In genomic region chr7:129591371-129592131, GRCm38 (mm10) we compare ENCODE assay signal across 8 mouse cellular contexts. TPM values are rescaled to one million over a fixed set of nuclear protein-coding genes. Genes with fewer than 3 reads are reported as not detected.
DNase-seq lines count a peak whose midpoint lies in the region; ATAC-seq and TF ChIP-seq lines count a peak whose summit lies in the region.

Gene Wdr11 (plus strand): TSS chr7:129591863.

- no peaks in the 10 kb centered on the region for H3K4me1 ChIP-seq in ES-Bruce4 (ENCODE audit: control insufficient read depth, insufficient read depth, low read length)
- peaks cover 21% of the 10 kb centered on the region for H3K4me1 ChIP-seq in forebrain, embryonic 13.5 days
- peaks cover 3% of the 10 kb centered on the region; the same call in 1 of the 2 replicates for H3K4me1 ChIP-seq in liver, postnatal 0 days (ENCODE audit: insufficient read depth)
- H3K4me1 ChIP-seq in neural tube, embryonic 14.5 days (ENCODE audit: control insufficient read depth, insufficient read depth, low read length) = no peaks in the 10 kb centered on the region

- peak within 1 kb of the TSS; percentile 61 for H3K4me2 ChIP-seq in forebrain, embryonic 13.5 days
- H3K4me2 ChIP-seq in liver, postnatal 0 days (ENCODE audit: low read depth, low read length) = peak within 1 kb of the TSS; percentile 71
- peak within 1 kb of the TSS; percentile 73 for H3K4me2 ChIP-seq in neural tube, embryonic 14.5 days (ENCODE audit: low read depth, low read length)

- TF ChIP-seq EP300 in ES-Bruce4 (IDR thresholded peaks at IDR 0.05; ENCODE audit: insufficient read depth, low read depth, low read length) = no peak
- 0 out of 2 replicates have a peak, but pooled peaks have one; percentile 20 for TF ChIP-seq EP300 in liver, postnatal 0 days (IDR thresholded peaks at IDR 0.05; ENCODE audit: low read depth)

- H3K36me3 ChIP-seq in ES-Bruce4 (ENCODE audit: control insufficient read depth, insufficient read depth, low read length, poor library complexity, severe bottlenecking) = no peaks in the 10 kb centered on the region
- H3K36me3 ChIP-seq in forebrain, embryonic 13.5 days (ENCODE audit: poor library complexity, severe bottlenecking) = peaks cover 4% of the 10 kb centered on the region; the same call in 1 of the 2 replicates
- 0 out of 2 replicates have a peak, but pooled peaks cover 3% of the 10 kb centered on the region for H3K36me3 ChIP-seq in liver, postnatal 0 days (replicated peaks; ENCODE audit: insufficient read depth, low read length)
- H3K36me3 ChIP-seq in neural tube, embryonic 14.5 days (ENCODE audit: control insufficient read depth, insufficient read depth, low read length) = no peaks in the 10 kb centered on the region

- TF ChIP-seq POLR2A in ES-Bruce4 (IDR thresholded peaks at IDR 0.05; ENCODE audit: insufficient read depth, low read length) = no peak

- H3K9ac ChIP-seq in ES-Bruce4 (ENCODE audit: low read depth, poor library complexity, severe bottlenecking) = peak within 1 kb of the TSS; percentile 53
- H3K9ac ChIP-seq in forebrain, embryonic 13.5 days = peak within 1 kb of the TSS; percentile 88
- peak within 1 kb of the TSS; percentile 83 for H3K9ac ChIP-seq in liver, postnatal 0 days (replicated peaks)
- peak within 1 kb of the TSS; percentile 84 for H3K9ac ChIP-seq in neural tube, embryonic 14.5 days (replicated peaks; ENCODE audit: low read depth, low read length)

- intact Hi-C loops in heart, postnatal 10 days (cut with DNase I) = no loop called here

- H3K27ac ChIP-seq in ES-Bruce4 (ENCODE audit: insufficient read depth, low read length) = peak within 1 kb of the TSS; percentile 41; the same call in 1 of the 2 replicates
- peak within 1 kb of the TSS; percentile 84 for H3K27ac ChIP-seq in forebrain, embryonic 13.5 days
- H3K27ac ChIP-seq in liver, postnatal 0 days (ENCODE audit: low read depth) = peak within 1 kb of the TSS; percentile 92
- peak within 1 kb of the TSS; percentile 88 for H3K27ac ChIP-seq in neural tube, embryonic 14.5 days (ENCODE audit: low read depth, low read length)

- peak within 1 kb of the TSS; percentile 83 for H3K4me3 ChIP-seq in ES-Bruce4 (ENCODE audit: low read depth, low read length)
- peak within 1 kb of the TSS; percentile 85 for H3K4me3 ChIP-seq in forebrain, embryonic 13.5 days
- H3K4me3 ChIP-seq in liver, postnatal 0 days (ENCODE audit: low read depth, low read length) = peak within 1 kb of the TSS; percentile 73
- peak within 1 kb of the TSS; percentile 76 for H3K4me3 ChIP-seq in neural tube, embryonic 14.5 days (ENCODE audit: low read depth, low read length)

- WGBS in forebrain, embryonic 13.5 days = 3% methylated on average over 37 of the region's 37 CpGs
- 3% methylated on average over 37 of the region's 37 CpGs for WGBS in large intestine, adult 2 months
- 3% methylated on average over 37 of the region's 37 CpGs for WGBS in liver, postnatal 0 days (ENCODE audit: insufficient replicate concordance)
- 3% methylated on average over 37 of the region's 37 CpGs for WGBS in neural tube, embryonic 14.5 days

- TF ChIP-seq CTCF in ES-Bruce4 (IDR thresholded peaks at IDR 0.05; ENCODE audit: low read depth, low read length) = no peak
- TF ChIP-seq CTCF in liver, postnatal 0 days (IDR thresholded peaks at IDR 0.05; ENCODE audit: low read depth) = no peak

- DNase-seq in heart, postnatal 10 days = peak; percentile 86 to 90
- peak; percentile 63 for DNase-seq in large intestine, adult 2 months (ENCODE audit: low read depth, low spot score)
- peak; percentile 80 for DNase-seq in liver, postnatal 0 days
- peak; percentile 79 for DNase-seq in testis, postnatal 10 days (ENCODE audit: low spot score)

- no peaks in the 10 kb centered on the region for H3K27me3 ChIP-seq in ES-Bruce4 (ENCODE audit: control insufficient read depth, insufficient read depth, low read length, poor library complexity, severe bottlenecking)
- H3K27me3 ChIP-seq in forebrain, embryonic 13.5 days = peaks cover 9% of the 10 kb centered on the region; the same call in 1 of the 2 replicates
- H3K27me3 ChIP-seq in liver, postnatal 0 days (ENCODE audit: insufficient read depth, low read length) = no peaks in the 10 kb centered on the region
- H3K27me3 ChIP-seq in neural tube, embryonic 14.5 days (ENCODE audit: control insufficient read depth, insufficient read depth, low read length) = no peaks in the 10 kb centered on the region

- H3K9me3 ChIP-seq in ES-Bruce4 (replicated peaks; ENCODE audit: control insufficient read depth, insufficient read depth, low read length, poor library complexity, severe bottlenecking) = no peaks in the 10 kb centered on the region
- H3K9me3 ChIP-seq in forebrain, embryonic 13.5 days (replicated peaks) = no peaks in the 10 kb centered on the region
- H3K9me3 ChIP-seq in liver, postnatal 0 days (ENCODE audit: low read length) = no peaks in the 10 kb centered on the region
- H3K9me3 ChIP-seq in neural tube, embryonic 14.5 days (ENCODE audit: control insufficient read depth, low read length) = no peaks in the 10 kb centered on the region

- peak; percentile 89 for ATAC-seq in cerebellum, adult (ENCODE audit: insufficient number of reproducible peaks, low FRiP score, low TSS enrichment)
- ATAC-seq in forebrain, embryonic 13.5 days = peak; percentile 91
- ATAC-seq in liver, postnatal 0 days = peak; percentile 93
- peak; percentile 86 for ATAC-seq in neural tube, embryonic 14.5 days (ENCODE audit: low read depth)

RNA-seq across cellular contexts. Expression of gene Wdr11, which starts in this region (rescaled TPM):
- polyA plus RNA-seq in ES-Bruce4 (2011; ENCODE audit: insufficient read depth, insufficient read length, low read depth, missing spikeins) = 28.0 and 29.3 TPM in 2 replicates
- 30.6 and 36.5 TPM in 2 replicates for polyA plus RNA-seq in forebrain, embryonic 13.5 days (2015; fragmentation: Nextera tagmentation; extraction: Ambion mirVana)
- 10 to 100 TPM; 26.3 to 28.1 TPM for total RNA-seq in heart, postnatal 10 days (2021)
- 17.3 and 25.1 TPM in 2 replicates for polyA plus RNA-seq in large intestine, adult 2 months (2012; rRNA removed)
- 8.1 and 9.2 TPM in 2 replicates for polyA plus RNA-seq in liver, postnatal 0 days (2015; fragmentation: Nextera tagmentation; extraction: Ambion mirVana)
- polyA plus RNA-seq in neural tube, embryonic 14.5 days (2014; fragmentation: Nextera tagmentation; extraction: Ambion mirVana) = 37.1 and 44.0 TPM in 2 replicates

Comparison
In these comparisons a context has a peak if more than half of its experiments do, and no peak if none do; other contexts are left out.
1. Peak in every context shown above with its lines: DNase-seq, ATAC-seq, H3K4me3 ChIP-seq and H3K27ac ChIP-seq.
2. H3K27ac ChIP-seq: peak in every context shown above with its lines; median percentile 92 in liver, postnatal 0 days; 88 in neural tube, embryonic 14.5 days; 84 in forebrain, embryonic 13.5 days; 41 in ES-Bruce4.